Mouse (Mus musculus) ES-E14 (cell line): ENCODE measurements at regions not wholly inside any gene's neighbourhood (a gene's known extent, or its start where the extent isn't known, plus 50 kb on each side); places are given as distances from the start of the nearest gene placed in this dataset.

ENCODE experiments used
- DNase-seq: peaks from one replicate; pipeline ENCODE4 v3.0.0-alpha.2; 2013; ENCODE audit warnings: low read depth, low spot score
- H3K27ac ChIP-seq: 2 replicates; pipeline ENCODE4 v1.5.1; 2012; ENCODE audit warnings: low read depth, mild to moderate bottlenecking, low read length, moderate library complexity, mixed read lengths; ENCODE audit not compliant: poor library complexity, insufficient read depth, severe bottlenecking
- H3K36me3 ChIP-seq: 2 replicates; pipeline ENCODE4 v1.6.1; 2012; ENCODE audit warnings: mild to moderate bottlenecking, low read length, moderate library complexity, mixed read lengths; ENCODE audit not compliant: control insufficient read depth, poor library complexity, insufficient read depth, severe bottlenecking
- H3K4me1 ChIP-seq, 2 experiments: fragments of 150-350 bp in 1 of 2; sonication (generic) in 1 of 2; 2 replicates each; pipeline ENCODE4 v1.6.1; 2012; ENCODE audit warnings: low read length in 2 of 2, mild to moderate bottlenecking in 1 of 2, mixed read lengths in 1 of 2; ENCODE audit not compliant: control insufficient read depth in 2 of 2, insufficient read depth in 2 of 2, poor library complexity in 1 of 2
- H3K4me3 ChIP-seq, 2 experiments: fragments of 150-350 bp in 1 of 2; sonication (generic) in 1 of 2; 2 replicates each; pipeline ENCODE4 v1.5.1; 2012; ENCODE audit warnings: low read length in 2 of 2, low read depth in 1 of 2, mild to moderate bottlenecking in 1 of 2, mixed read lengths in 1 of 2; ENCODE audit not compliant: insufficient read depth in 1 of 2, poor library complexity in 1 of 2, severe bottlenecking in 1 of 2
- H3K9ac ChIP-seq: 2 replicates; pipeline ENCODE4 v1.6.1; 2012; ENCODE audit warnings: low read depth, mild to moderate bottlenecking, low read length, mixed read lengths; ENCODE audit not compliant: poor library complexity, insufficient read depth, severe bottlenecking
- H3K9me3 ChIP-seq: fragments of 150-350 bp; sonication (generic); 2 replicates; pipeline ENCODE4 v1.6.1; 2012; ENCODE audit warnings: low read depth, mild to moderate bottlenecking, low read length; ENCODE audit not compliant: control insufficient read depth, insufficient read depth
- CHD2 ChIP-seq: IDR thresholded peaks from 2 replicates; pipeline ENCODE4 v1.6.1; 2014; ENCODE audit warnings: mild to moderate bottlenecking, low read depth, low read length, inconsistent platforms
- HCFC1 ChIP-seq: IDR thresholded peaks from 2 replicates; pipeline ENCODE4 v1.6.1; 2012; ENCODE audit warnings: low read length, inconsistent platforms, borderline replicate concordance; ENCODE audit not compliant: insufficient read depth
- MAFK ChIP-seq: IDR thresholded peaks from 2 replicates; pipeline ENCODE4 v1.6.1; 2014; ENCODE audit warnings: mild to moderate bottlenecking, low read depth, low read length, inconsistent platforms; ENCODE audit not compliant: insufficient read depth
- ZC3H11A ChIP-seq: IDR thresholded peaks from 2 replicates; pipeline ENCODE4 v1.6.1; 2012; ENCODE audit warnings: low read depth, mild to moderate bottlenecking, inconsistent platforms, low read length, borderline replicate concordance
- ZNF384 ChIP-seq: IDR thresholded peaks from 2 replicates; pipeline ENCODE4 v1.6.1; 2012; ENCODE audit warnings: low read depth, low read length, inconsistent platforms
- in situ Hi-C, 2 experiments: fragments of 600-800 bp; cut with MboI; formaldehyde crosslinking; loops; one replicate each; pipeline ENCODE4 v1.15.1; 2025; ENCODE audit warnings: low sequenced_read_pairs in 2 of 2, inconsistent platforms in 1 of 2; ENCODE audit not compliant: unreplicated experiment in 2 of 2

- no peaks in the 10 kb centered on the region for H3K36me3 ChIP-seq
- H3K27ac ChIP-seq = no peak overlapping the region
- no peak overlapping the region for H3K9ac ChIP-seq
- no peaks in the 10 kb centered on the region for H3K9me3 ChIP-seq
- in situ Hi-C loops = no loop called here
- no peak overlapping the region for H3K4me3 ChIP-seq
- no peak for DNase-seq
- no peaks in the 10 kb centered on the region for H3K4me1 ChIP-seq
- no peak for TF ChIP-seq ZNF384
- TF ChIP-seq CHD2 = no peak
- TF ChIP-seq ZC3H11A = no peak
- no peak for TF ChIP-seq HCFC1
These were observed 233.7 kb upstream of the Dnajc19 start for GRCm38 (mm10) chr3:34314798-34315197.

GRCm38 (mm10) chr3:34314393-34314792, 233.3 kb upstream of the Dnajc19 start:
- in situ Hi-C loops = no loop called here
- Histone ChIP-seq H3K4me3 (no peak overlapping the region), H3K9me3 (no peaks in the 10 kb centered on the region), H3K9ac (no peak overlapping the region), H3K27ac (no peak overlapping the region), H3K4me1 (no peaks in the 10 kb centered on the region), H3K36me3 (no peaks in the 10 kb centered on the region)
- TF ChIP-seq ZC3H11A = no peak
- no peak for TF ChIP-seq CHD2
- no peak for TF ChIP-seq ZNF384
- no peak for DNase-seq

DNA sequence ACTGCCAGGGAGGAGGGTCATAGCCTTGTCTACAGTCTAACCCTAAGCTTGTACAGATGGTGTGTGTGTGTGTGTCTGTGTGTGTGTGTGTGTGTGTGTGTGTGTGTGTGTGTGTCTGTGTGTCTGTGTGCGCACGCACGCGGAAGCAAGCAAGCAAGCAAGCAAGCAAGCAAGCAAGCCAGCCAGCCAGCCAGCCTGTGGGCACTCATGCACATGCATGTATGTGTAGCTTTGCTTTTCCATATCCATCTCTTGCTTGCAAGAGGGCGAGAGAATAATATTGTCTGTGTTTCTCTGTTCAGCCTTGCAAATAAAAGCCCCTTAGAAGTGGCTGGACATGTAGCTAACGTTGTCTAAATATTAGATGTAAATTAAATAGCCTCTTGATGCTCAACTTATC, 230.8 kb upstream of the Dnajc19 start:
- no peak overlapping the region for H3K4me3 ChIP-seq
- H3K36me3 ChIP-seq = no peaks in the 10 kb centered on the region
- H3K9me3 ChIP-seq = no peaks in the 10 kb centered on the region
- in situ Hi-C loops = no loop called here
- no peak overlapping the region for H3K27ac ChIP-seq
- H3K4me1 ChIP-seq = no peaks in the 10 kb centered on the region
- no peak overlapping the region for H3K9ac ChIP-seq
- TF ChIP-seq ZNF384 = no peak
- TF ChIP-seq HCFC1 = no peak
- TF ChIP-seq CHD2 = no peak
- TF ChIP-seq MAFK = no peak
- no peak for TF ChIP-seq ZC3H11A
- DNase-seq = no peak

DNA sequence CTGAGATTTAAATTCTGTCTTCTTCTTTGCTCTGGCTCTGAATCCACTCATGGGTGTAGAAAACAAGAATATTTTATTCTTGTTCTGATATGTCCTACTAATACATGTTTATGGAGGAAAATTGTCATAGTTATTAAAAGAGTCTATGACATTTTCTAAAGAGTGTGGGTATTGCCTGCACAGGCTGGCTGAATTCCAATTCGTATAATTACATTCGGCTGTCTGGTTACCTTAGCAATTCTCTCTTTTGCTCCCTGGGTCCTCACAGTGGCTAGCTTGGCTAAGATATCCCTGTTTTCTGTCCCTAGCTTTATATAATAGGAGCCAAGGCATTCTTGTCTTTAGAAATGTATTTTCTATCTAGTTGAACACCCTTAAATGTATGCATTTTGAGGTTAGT, 218.5 kb upstream of the Dnajc19 start:
- Histone ChIP-seq H3K4me1 (no peaks in the 10 kb centered on the region), H3K9ac (no peak overlapping the region), H3K27ac (no peak overlapping the region), H3K4me3 (no peak overlapping the region), H3K36me3 (no peaks in the 10 kb centered on the region), H3K9me3 (no peaks in the 10 kb centered on the region)
- TF ChIP-seq MAFK = no peak
- no peak for TF ChIP-seq HCFC1
- TF ChIP-seq ZNF384 = no peak
- TF ChIP-seq CHD2 = no peak
- no peak for TF ChIP-seq ZC3H11A
- DNase-seq = no peak
- in situ Hi-C loops = no loop called here

DNA sequence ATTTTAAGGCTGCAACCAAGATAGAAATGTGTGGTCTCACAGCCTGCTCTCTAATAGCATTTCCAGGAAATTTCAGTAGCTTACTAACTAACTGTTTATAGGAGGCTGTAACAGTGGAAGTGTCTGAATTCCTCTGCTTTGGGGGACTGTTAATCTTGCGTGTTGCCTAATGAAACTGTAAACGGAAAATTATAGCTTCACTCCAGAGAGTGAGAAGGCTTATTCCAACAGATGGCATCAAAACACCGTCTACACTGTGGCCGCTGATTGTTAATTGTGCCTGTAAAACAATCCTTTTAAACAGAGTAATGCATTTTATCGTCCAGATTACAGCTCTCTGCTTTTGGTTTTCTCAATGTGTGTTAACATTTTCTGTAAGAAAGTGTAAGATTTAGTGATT, 206.7 kb upstream of the Dnajc19 start:
- H3K36me3 ChIP-seq = no peaks in the 10 kb centered on the region
- no peak for TF ChIP-seq ZC3H11A
- TF ChIP-seq CHD2 = no peak
- no peak for TF ChIP-seq MAFK
- no peak for TF ChIP-seq HCFC1
- TF ChIP-seq ZNF384 = no peak
- no peaks in the 10 kb centered on the region for H3K9me3 ChIP-seq
- no peak for DNase-seq
- H3K27ac ChIP-seq = no peak overlapping the region
- no peaks in the 10 kb centered on the region for H3K4me1 ChIP-seq
- in situ Hi-C loops = no loop called here
- H3K9ac ChIP-seq = no peak overlapping the region
- no peak overlapping the region for H3K4me3 ChIP-seq
